Mouse (Mus musculus): ENCODE measurements around the gene Slc23a2. TPM values are rescaled to one million over a fixed set of nuclear protein-coding genes. Genes with fewer than 3 reads are reported as not detected.
A peak's percentile ranks its signal among the peaks of the same experiment; 100 is the strongest.

Slc23a2 gene
- total RNA-seq, 2 experiments from 2014 or later: 6.7 to 7.5 TPM

- no peak for DNase-seq
These were observed 46.5 kb downstream of the Slc23a2 start for GRCm38 (mm10) chr2:132098365-132098764.

DNA sequence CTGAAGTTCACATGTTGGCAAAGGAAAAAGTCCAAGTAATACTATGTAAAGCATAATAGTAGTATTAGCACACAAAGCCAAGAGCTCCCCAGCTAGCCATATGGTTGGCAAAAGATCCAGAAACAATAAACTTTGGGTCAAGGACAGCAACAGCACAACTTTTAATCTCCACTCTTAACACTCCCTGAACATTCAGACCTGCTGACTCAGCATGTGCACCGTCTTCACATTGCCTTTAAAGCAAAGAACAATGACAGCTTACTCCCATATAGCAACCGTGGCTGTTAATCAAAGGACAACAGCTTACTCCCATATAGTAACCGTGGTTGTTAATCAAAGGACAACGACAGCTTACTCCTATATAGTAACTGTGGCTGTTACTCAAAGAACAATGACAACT lies 48.3 kb downstream of the Slc23a2 start:
- DNase-seq: no peak

DNA sequence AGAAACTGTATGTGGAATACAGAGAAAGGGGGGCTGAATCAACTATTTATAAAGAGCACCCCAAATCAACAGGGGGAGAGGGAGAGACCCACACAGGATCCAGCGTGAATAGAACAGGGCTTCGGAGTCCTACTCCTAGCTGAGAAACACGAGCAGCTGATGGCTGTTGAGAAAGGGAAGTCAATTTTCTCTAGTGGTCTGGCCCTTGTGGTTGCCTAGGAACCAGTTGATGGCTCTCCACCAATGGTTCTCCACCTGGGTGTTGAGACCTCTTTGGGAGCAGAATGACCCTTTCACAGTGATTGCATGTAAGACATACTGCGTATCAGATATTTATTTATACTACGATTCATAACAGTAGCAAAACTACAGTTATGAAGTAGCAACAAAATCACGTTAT lies 49.1 kb downstream of the Slc23a2 start:
- no peak for DNase-seq

- DNase-seq: no peak
These were observed 50.3 kb downstream of the Slc23a2 start for GRCm38 (mm10) chr2:132094441-132095230.

GRCm38 (mm10) chr2:132093739-132094138 lies 51.2 kb downstream of the Slc23a2 start:
- DNase-seq: no peak

GRCm38 (mm10) chr2:132093298-132093697 lies 51.6 kb downstream of the Slc23a2 start:
- DNase-seq: no peak

- DNase-seq: no peak
These were observed 52.2 kb downstream of the Slc23a2 start for GRCm38 (mm10) chr2:132092722-132093121.

DNA sequence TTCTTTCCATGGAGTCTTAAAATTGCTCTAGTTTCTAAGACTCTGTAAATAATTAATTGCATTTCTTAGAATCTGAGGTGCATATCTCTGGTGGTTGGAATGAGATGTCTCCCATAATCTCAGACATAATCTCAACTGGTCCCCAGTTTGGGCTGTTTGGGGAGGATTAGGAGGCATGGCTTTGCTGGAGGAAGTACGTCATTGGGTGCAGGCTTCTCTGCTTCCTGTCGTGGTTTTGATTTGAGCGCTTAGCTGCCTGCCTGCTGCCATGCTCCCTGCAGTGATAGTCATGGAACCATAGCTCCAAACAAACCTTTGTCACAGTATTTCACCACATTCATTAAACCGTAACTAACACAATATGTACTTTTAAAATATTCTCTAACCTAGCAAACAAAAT lies 53.2 kb downstream of the Slc23a2 start:
- no peak for DNase-seq

GRCm38 (mm10) chr2:132084813-132085212 lies 60.1 kb downstream of the Slc23a2 start:
- DNase-seq: no peak

DNA sequence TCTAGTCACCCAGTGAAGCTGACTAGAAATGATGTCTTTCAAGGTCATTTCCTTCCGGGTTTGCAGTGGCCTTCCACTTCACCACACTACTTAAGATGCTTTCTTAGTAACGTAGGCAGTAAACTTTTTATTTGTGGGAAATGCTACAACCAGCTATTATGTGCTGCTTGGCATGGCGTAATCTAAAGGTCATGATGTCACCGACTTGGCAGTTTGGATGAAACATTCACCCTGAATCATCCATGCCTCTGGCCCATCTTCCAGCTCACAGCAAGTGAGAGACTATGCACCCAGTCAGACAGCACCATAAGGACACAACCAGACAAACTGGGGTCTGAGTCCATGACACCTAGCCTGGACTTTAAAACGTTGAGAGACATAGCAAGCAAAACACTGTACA lies 60.5 kb downstream of the Slc23a2 start:
- no peak for DNase-seq

GRCm38 (mm10) chr2:132079139-132079538 lies 65.8 kb downstream of the Slc23a2 start:
- no peak for DNase-seq

- DNase-seq: no peak
These were observed 71.9 kb downstream of the Slc23a2 start for GRCm38 (mm10) chr2:132073052-132073451.

- DNase-seq: peak; percentile 64
These were observed 74.7 kb downstream of the Slc23a2 start for GRCm38 (mm10) chr2:132069985-132070735.

GRCm38 (mm10) chr2:132064185-132064831 lies 80.6 kb downstream of the Slc23a2 start:
- DNase-seq: no peak

- no peak for DNase-seq
These were observed 81.1 kb downstream of the Slc23a2 start for GRCm38 (mm10) chr2:132063776-132064175.

DNA sequence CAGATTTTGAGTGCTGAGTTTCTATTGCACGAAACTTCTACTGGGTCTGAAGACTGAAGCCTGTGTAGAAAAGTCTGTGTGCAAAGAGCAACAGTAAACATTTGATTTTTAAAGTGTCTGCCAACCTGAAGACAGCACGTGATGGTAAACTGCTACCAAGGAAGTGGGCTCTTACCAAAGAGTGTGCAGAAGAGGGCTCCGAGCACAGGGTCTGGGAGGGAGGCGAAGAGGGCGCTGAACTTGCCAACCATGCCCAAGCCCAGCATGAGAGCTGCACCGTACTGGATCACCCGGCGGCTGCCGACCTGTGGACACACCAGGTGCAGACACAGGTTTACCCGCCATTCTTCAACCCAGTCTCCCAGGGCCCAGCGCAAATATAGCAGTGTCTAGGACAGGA lies 83.0 kb downstream of the Slc23a2 start:
- no peak for DNase-seq

DNA sequence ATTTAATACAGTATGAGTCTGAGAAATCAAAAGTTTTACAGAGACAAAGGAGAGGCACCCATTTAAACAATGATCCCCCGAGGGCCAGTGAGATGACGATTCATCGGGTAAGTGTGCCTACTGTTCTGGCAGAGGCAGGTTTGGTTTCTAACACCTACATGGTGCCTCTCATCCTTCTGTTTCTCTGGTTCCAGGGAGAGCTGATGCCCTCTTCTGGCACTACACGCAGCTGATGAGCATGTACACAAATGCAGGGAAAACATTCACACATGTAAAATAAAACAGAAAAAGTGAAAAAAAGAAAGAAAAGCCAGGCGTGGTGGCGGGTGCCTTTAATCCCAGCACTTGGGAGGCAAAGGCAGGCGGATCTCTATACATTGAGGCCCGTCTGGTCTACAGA lies 85.0 kb downstream of the Slc23a2 start:
- no peak for DNase-seq

- DNase-seq: no peak
These were observed 89.6 kb downstream of the Slc23a2 start for GRCm38 (mm10) chr2:132055349-132055753.

DNA sequence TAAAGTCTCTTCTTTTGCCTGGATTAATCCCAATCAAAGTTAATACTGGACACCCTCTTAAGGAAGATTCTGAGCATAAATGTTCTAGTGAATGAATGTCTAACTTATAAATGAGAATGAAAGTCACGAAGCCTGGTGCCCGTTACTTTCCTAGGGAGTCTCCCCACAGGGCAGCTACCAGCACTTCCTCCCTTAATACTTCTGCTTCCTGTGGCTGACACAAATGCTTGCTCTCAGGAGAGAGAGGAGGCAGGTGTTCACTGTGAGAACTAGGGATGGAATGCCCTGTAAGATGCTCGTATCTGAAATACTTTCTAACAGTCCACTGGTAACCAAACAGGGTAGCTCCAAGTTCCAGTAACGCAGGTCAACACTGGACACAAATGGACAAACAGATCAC lies 91.1 kb downstream of the Slc23a2 start:
- no peak for DNase-seq

DNA sequence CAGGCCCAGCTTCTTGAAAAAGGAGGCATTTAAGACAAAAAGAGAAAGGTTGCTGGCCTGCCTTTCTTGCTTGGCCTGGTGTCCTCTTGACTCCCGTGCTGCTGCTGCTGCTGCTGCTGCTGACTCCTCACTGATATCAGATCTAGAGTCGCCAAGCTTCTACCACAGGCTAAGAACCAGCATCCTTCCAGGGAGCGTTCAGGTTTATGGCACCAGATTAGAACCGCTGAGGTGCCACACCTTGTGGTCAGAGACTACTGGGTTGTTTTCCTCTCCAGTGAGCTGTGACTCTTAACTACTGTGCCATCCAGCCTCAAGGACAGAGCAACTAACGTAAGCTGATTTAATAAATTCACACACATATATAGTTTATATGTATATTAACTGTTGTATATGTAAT lies 93.1 kb downstream of the Slc23a2 start:
- DNase-seq: no peak

DNA sequence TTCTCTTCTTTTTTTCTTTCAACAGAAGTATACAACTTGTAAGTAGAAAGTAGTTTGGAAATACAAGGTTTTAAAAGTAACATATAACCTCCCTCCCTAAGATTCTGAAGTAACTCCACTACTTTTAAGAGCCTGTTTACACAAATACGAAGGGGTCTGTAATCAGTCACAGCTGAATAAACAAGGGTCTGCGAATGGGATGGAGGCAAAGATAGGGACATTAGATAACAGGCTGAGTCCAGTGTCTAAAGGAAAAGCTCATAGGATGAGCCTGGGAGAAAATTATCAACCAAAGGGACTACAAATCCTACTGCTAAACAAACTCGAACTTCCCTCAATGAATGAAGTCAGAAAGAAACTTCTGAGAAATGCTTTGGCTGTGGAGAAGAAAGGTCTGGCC lies 95.0 kb downstream of the Slc23a2 start:
- no peak for DNase-seq

DNA sequence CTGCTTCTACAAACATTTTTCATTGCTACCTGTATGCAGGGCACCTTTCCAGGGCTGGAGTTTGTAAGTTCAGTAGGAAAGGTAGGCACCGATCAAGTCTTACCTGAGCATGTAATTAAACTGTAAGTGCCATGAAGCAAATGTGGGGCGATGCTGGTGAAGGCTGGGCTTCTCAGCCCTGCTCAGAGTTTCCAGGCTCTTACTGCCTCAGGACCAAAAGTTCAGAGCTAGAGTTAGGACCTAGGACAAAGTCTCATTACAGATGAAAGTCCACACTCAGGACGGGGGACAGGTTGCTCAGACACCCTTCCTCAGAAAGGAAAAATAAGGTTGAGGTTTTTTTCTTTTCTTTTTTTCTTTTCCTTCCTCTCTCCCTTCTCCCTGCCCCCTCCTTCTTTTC lies 95.4 kb downstream of the Slc23a2 start:
- no peak for DNase-seq

DNA sequence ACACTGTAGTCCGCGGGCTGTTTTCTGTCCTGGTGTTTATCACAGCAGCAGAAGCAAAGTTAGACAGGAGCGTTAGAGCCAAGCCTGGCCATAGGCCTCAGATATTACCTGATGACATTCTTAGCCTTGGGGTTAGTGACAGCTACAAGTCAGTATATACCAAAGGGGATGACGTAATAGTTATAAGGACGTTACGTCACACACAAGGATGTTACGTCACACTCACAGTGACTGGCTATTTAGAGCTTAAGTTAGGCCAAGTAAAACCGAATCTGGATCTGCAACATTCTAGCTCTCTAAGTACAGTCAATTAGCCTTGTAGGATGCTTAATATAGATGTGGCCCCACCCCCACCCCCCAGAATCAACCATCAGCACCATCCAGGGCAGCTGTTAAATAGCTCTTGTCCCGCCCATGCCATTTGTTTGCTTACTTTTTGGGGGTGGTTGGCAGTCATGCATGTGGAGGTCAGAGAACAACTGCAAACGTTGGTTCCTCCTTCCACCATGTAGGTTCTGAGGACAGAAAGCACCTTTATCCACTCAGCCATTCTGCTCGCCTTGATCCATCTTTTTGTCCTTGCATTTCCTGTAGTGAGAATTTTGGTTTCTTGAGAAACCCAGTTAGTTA lies 96.7 kb downstream of the Slc23a2 start:
- no peak for DNase-seq

Measured in gastrocnemius, postnatal 25 days (tissue).